Mouse (Mus musculus) gastrocnemius, postnatal 4 days (tissue): ENCODE results near the gene A930004D18Rik. TPM values are rescaled to one million over a fixed set of nuclear protein-coding genes. Genes with fewer than 3 reads are reported as not detected.

Experiments
- DNase-seq, 2 experiments: peaks; one replicate each; pipeline ENCODE4 v3.0.0; 2021 to 2022; ENCODE audit warnings: low spot score in 2 of 2, mixed read lengths in 2 of 2
- total RNA-seq, 2 experiments: library from RNA; stranded (reverse); gene quantifications; 2 replicates each; pipeline ENCODE4 v1.2.3; 2021

Gene A930004D18Rik
- total RNA-seq, 2 experiments from 2014 or later: 5.3 to 6.5 TPM

GRCm38 (mm10) chr2:18038895-18039371, 1.4 kb upstream of the A930004D18Rik start:
- DNase-seq: no peak

- no peak for DNase-seq
These were observed 710 bp upstream of the A930004D18Rik start for GRCm38 (mm10) chr2:18038141-18038752.

GRCm38 (mm10) chr2:18034371-18035250, 2.9 kb downstream of the A930004D18Rik start:
- no peak for DNase-seq

- DNase-seq: no peak
These were observed 4.1 kb downstream of the A930004D18Rik start for GRCm38 (mm10) chr2:18033166-18034108.

GRCm38 (mm10) chr2:18032538-18032895, 5.0 kb downstream of the A930004D18Rik start:
- no peak for DNase-seq

- DNase-seq: peak; percentile 32 to 62
These were observed 5.6 kb downstream of the A930004D18Rik start for GRCm38 (mm10) chr2:18031831-18032537.

GRCm38 (mm10) chr2:18031271-18031821, 6.2 kb downstream of the A930004D18Rik start:
- no peak for DNase-seq

GRCm38 (mm10) chr2:18030581-18030980, 7.0 kb downstream of the A930004D18Rik start:
- DNase-seq: no peak

- DNase-seq: no peak
These were observed 7.9 kb downstream of the A930004D18Rik start for GRCm38 (mm10) chr2:18029656-18030055.

GRCm38 (mm10) chr2:18028140-18029021, 9.2 kb downstream of the A930004D18Rik start:
- DNase-seq: peak; percentile 90 to 94

- peak; percentile 92 for DNase-seq
These were observed 9.9 kb downstream of the A930004D18Rik start for GRCm38 (mm10) chr2:18027448-18028139.

- DNase-seq: peak; percentile 63 to 74
These were observed 11.2 kb downstream of the A930004D18Rik start for GRCm38 (mm10) chr2:18026116-18026947.

- no peak for DNase-seq
These were observed 11.8 kb downstream of the A930004D18Rik start for GRCm38 (mm10) chr2:18025781-18026115.

- no peak for DNase-seq
These were observed 12.4 kb downstream of the A930004D18Rik start for GRCm38 (mm10) chr2:18025116-18025515.

- DNase-seq: no peak
These were observed 14.7 kb downstream of the A930004D18Rik start for GRCm38 (mm10) chr2:18022886-18023285.

- DNase-seq: no peak
These were observed 18.4 kb downstream of the A930004D18Rik start for GRCm38 (mm10) chr2:18019122-18019521.

- DNase-seq: no peak
These were observed 20.2 kb downstream of the A930004D18Rik start for GRCm38 (mm10) chr2:18017321-18017720.

GRCm38 (mm10) chr2:18016639-18017038, 20.9 kb downstream of the A930004D18Rik start:
- no peak for DNase-seq
